Mouse (Mus musculus) MEL (cell line): ENCODE measurements around the gene Wdr48. TPM values are rescaled to one million over a fixed set of nuclear protein-coding genes. Genes with fewer than 3 reads are reported as not detected.

ENCODE experiments used
- DNase-seq: peaks from one replicate; pipeline ENCODE4 v3.0.0; 2011; ENCODE audit warnings: low read depth, low spot score
- H3K27ac ChIP-seq: 2 replicates; pipeline ENCODE4 v1.5.1; 2012; ENCODE audit warnings: low read depth, mild to moderate bottlenecking, control low read depth, low read length, moderate library complexity; ENCODE audit not compliant: control insufficient read depth
- H3K27me3 ChIP-seq, 2 experiments: fragments of 150-350 bp in 1 of 2; sonication (generic) in 1 of 2; 2 replicates each; pipeline ENCODE4 v1.6.1; 2012; ENCODE audit warnings: low read length in 2 of 2, mild to moderate bottlenecking in 2 of 2, improper control_type of control experiment in 1 of 2, moderate library complexity in 1 of 2; ENCODE audit not compliant: insufficient read depth in 2 of 2, control insufficient read depth in 1 of 2
- H3K36me3 ChIP-seq, 2 experiments: 2 replicates each; pipeline ENCODE4 v1.6.1; 2012 to 2014; ENCODE audit warnings: low read length in 2 of 2, improper control_type of control experiment in 1 of 2, inconsistent platforms in 1 of 2, mild to moderate bottlenecking in 1 of 2; ENCODE audit not compliant: insufficient read depth in 2 of 2, control insufficient read depth in 1 of 2
- H3K4me1 ChIP-seq, 2 experiments: fragments of 150-350 bp in 1 of 2; sonication (generic) in 1 of 2; 2 replicates each; pipeline ENCODE4 v1.6.1; 2012; ENCODE audit warnings: low read length in 2 of 2, improper control_type of control experiment in 1 of 2, mild to moderate bottlenecking in 1 of 2; ENCODE audit not compliant: insufficient read depth in 2 of 2, control insufficient read depth in 1 of 2
- H3K4me3 ChIP-seq, 2 experiments: fragments of 150-350 bp in 1 of 2; sonication (generic) in 1 of 2; 2 replicates each; pipeline ENCODE4 v1.5.1; 2012; ENCODE audit warnings: low read depth in 2 of 2, low read length in 2 of 2, mild to moderate bottlenecking in 2 of 2, moderate library complexity in 2 of 2, control low read depth in 1 of 2, improper control_type of control experiment in 1 of 2; ENCODE audit not compliant: control insufficient read depth in 1 of 2, insufficient read depth in 1 of 2
- H3K79me2 ChIP-seq: 2 replicates; pipeline ENCODE4 v1.6.1; 2012; ENCODE audit warnings: mild to moderate bottlenecking, low read length, moderate library complexity; ENCODE audit not compliant: control insufficient read depth, poor library complexity, insufficient read depth
- H3K9ac ChIP-seq: 2 replicates; pipeline ENCODE4 v1.6.1; 2012; ENCODE audit warnings: low read depth, mild to moderate bottlenecking, control low read depth, low read length, moderate library complexity; ENCODE audit not compliant: control insufficient read depth, poor library complexity, severe bottlenecking
- H3K9me3 ChIP-seq: fragments of 150-350 bp; sonication (generic); replicated peaks from 2 replicates; pipeline ENCODE4 v1.6.1; 2012; ENCODE audit warnings: mild to moderate bottlenecking, low read length, improper control_type of control experiment, moderate library complexity; ENCODE audit not compliant: insufficient read depth
- CHD1 ChIP-seq: IDR thresholded peaks from 2 replicates; pipeline ENCODE4 v1.6.1; 2012; ENCODE audit warnings: low read depth, mild to moderate bottlenecking, inconsistent platforms, low read length, improper control_type of control experiment
- ELF1 ChIP-seq: IDR thresholded peaks from 2 replicates; pipeline ENCODE4 v1.6.1; 2014; ENCODE audit warnings: low read depth, mild to moderate bottlenecking, inconsistent platforms, low read length, improper control_type of control experiment, moderate library complexity
- EP300 ChIP-seq, 2 experiments: IDR thresholded peaks; 2 replicates each; pipeline ENCODE4 v1.6.1; 2011; ENCODE audit warnings: improper control_type of control experiment in 2 of 2, low read length in 2 of 2, low read depth in 1 of 2, mild to moderate bottlenecking in 1 of 2
- ETS1 ChIP-seq: IDR thresholded peaks from 2 replicates; pipeline ENCODE4 v1.6.1; 2012; ENCODE audit warnings: low read depth, mild to moderate bottlenecking, inconsistent platforms, low read length, improper control_type of control experiment, moderate library complexity
- GATA1 ChIP-seq: IDR thresholded peaks from 2 replicates; pipeline ENCODE4 v1.6.1; 2011; ENCODE audit warnings: low read depth, low read length, improper control_type of control experiment
- HCFC1 ChIP-seq: IDR thresholded peaks from 2 replicates; pipeline ENCODE4 v1.6.1; 2012; ENCODE audit warnings: low read depth, mild to moderate bottlenecking, inconsistent platforms, low read length, improper control_type of control experiment, moderate library complexity
- JUND ChIP-seq: IDR thresholded peaks from 2 replicates; pipeline ENCODE4 v1.6.1; 2011; ENCODE audit warnings: low read depth, mild to moderate bottlenecking, improper control_type of control experiment, low read length
- KAT2A ChIP-seq: conservative IDR thresholded peaks from 2 replicates; pipeline ENCODE4 v1.6.1; 2012; ENCODE audit warnings: low read depth, low read length, improper control_type of control experiment, inconsistent platforms
- MAFK ChIP-seq: IDR thresholded peaks from 2 replicates; pipeline ENCODE4 v1.6.1; 2011; ENCODE audit warnings: low read depth, mild to moderate bottlenecking, low read length, improper control_type of control experiment, borderline replicate concordance
- MAX ChIP-seq: IDR thresholded peaks from 2 replicates; pipeline ENCODE4 v1.6.1; 2011; ENCODE audit warnings: low read length, improper control_type of control experiment
- MEF2A ChIP-seq: IDR thresholded peaks from 2 replicates; pipeline ENCODE4 v1.6.1; 2014; ENCODE audit warnings: low read depth, mild to moderate bottlenecking, inconsistent platforms, low read length, improper control_type of control experiment; ENCODE audit not compliant: poor library complexity, insufficient replicate concordance, severe bottlenecking; ENCODE audit errors: extremely low read depth
- MXI1 ChIP-seq: IDR thresholded peaks from 2 replicates; pipeline ENCODE4 v1.6.1; 2011; ENCODE audit warnings: mild to moderate bottlenecking, low read depth, low read length, improper control_type of control experiment
- MYC ChIP-seq: IDR thresholded peaks from 2 replicates; pipeline ENCODE4 v1.6.1; 2011; ENCODE audit warnings: low read depth, mild to moderate bottlenecking, low read length, improper control_type of control experiment, moderate library complexity
- NELFE ChIP-seq: IDR thresholded peaks from 2 replicates; pipeline ENCODE4 v1.6.1; 2011; ENCODE audit warnings: low read depth, low read length, improper control_type of control experiment
- NRF1 ChIP-seq: IDR thresholded peaks from 2 replicates; pipeline ENCODE4 v1.6.1; 2014; ENCODE audit warnings: low read depth, mild to moderate bottlenecking, inconsistent platforms, low read length, improper control_type of control experiment, moderate library complexity; ENCODE audit not compliant: poor library complexity, insufficient read depth, severe bottlenecking
- POLR2A ChIP-seq, 2 experiments: IDR thresholded peaks; 2 replicates each; pipeline ENCODE4 v1.6.1; 2011 to 2012; ENCODE audit warnings: low read length in 2 of 2, mild to moderate bottlenecking in 2 of 2, control low read depth in 1 of 2, improper control_type of control experiment in 1 of 2, low read depth in 1 of 2, moderate library complexity in 1 of 2; ENCODE audit not compliant: control insufficient read depth in 1 of 2, insufficient read depth in 1 of 2, poor library complexity in 1 of 2
- POLR2AphosphoS2 ChIP-seq: IDR thresholded peaks from 2 replicates; pipeline ENCODE4 v1.6.1; 2011; ENCODE audit warnings: low read length, improper control_type of control experiment
- POLR2AphosphoS5 ChIP-seq: IDR thresholded peaks from 2 replicates; pipeline ENCODE4 v1.6.1; 2012; ENCODE audit warnings: low read depth, borderline replicate concordance, mild to moderate bottlenecking, inconsistent platforms, low read length, moderate library complexity, mixed read lengths
- RCOR1 ChIP-seq: IDR thresholded peaks from 2 replicates; pipeline ENCODE4 v1.6.1; 2012; ENCODE audit warnings: low read depth, mild to moderate bottlenecking, inconsistent platforms, low read length, improper control_type of control experiment
- SIN3A ChIP-seq: IDR thresholded peaks from 2 replicates; pipeline ENCODE4 v1.6.1; 2012; ENCODE audit warnings: low read length, improper control_type of control experiment, inconsistent platforms
- TAL1 ChIP-seq: IDR thresholded peaks from 2 replicates; pipeline ENCODE4 v1.6.1; 2012; ENCODE audit warnings: mild to moderate bottlenecking, inconsistent platforms, low read length, moderate library complexity, mixed read lengths
- TBP ChIP-seq: IDR thresholded peaks from 2 replicates; pipeline ENCODE4 v1.8.0; 2011; ENCODE audit warnings: low read depth, low read length, improper control_type of control experiment
- TCF12 ChIP-seq: IDR thresholded peaks from 2 replicates; pipeline ENCODE4 v1.6.1; 2014; ENCODE audit warnings: low read depth, mild to moderate bottlenecking, inconsistent platforms, low read length, improper control_type of control experiment, moderate library complexity
- UBTF ChIP-seq: IDR thresholded peaks from 2 replicates; pipeline ENCODE4 v1.6.1; 2012; ENCODE audit warnings: low read depth, mild to moderate bottlenecking, inconsistent platforms, low read length, improper control_type of control experiment, moderate library complexity, borderline replicate concordance; ENCODE audit not compliant: insufficient read depth
- USF1 ChIP-seq: IDR thresholded peaks from 2 replicates; pipeline ENCODE4 v1.6.1; 2014; ENCODE audit warnings: low read depth, mild to moderate bottlenecking, inconsistent platforms, low read length, improper control_type of control experiment, moderate library complexity
- USF2 ChIP-seq, 2 experiments: IDR thresholded peaks; 2 replicates each; pipeline ENCODE4 v1.6.1; 2011 to 2012; ENCODE audit warnings: improper control_type of control experiment in 2 of 2, low read length in 2 of 2, borderline replicate concordance in 1 of 2, inconsistent platforms in 1 of 2, low read depth in 1 of 2, mild to moderate bottlenecking in 1 of 2; ENCODE audit not compliant: insufficient read depth in 1 of 2
- ZC3H11A ChIP-seq: IDR thresholded peaks from 2 replicates; pipeline ENCODE4 v1.6.1; 2012; ENCODE audit warnings: low read depth, mild to moderate bottlenecking, inconsistent platforms, low read length, improper control_type of control experiment
- ZMIZ1 ChIP-seq: IDR thresholded peaks from 2 replicates; pipeline ENCODE4 v1.6.1; 2012; ENCODE audit warnings: low read depth, mild to moderate bottlenecking, inconsistent platforms, low read length, improper control_type of control experiment, moderate library complexity
- ZNF384 ChIP-seq: IDR thresholded peaks from 2 replicates; pipeline ENCODE4 v1.6.1; 2012; ENCODE audit warnings: low read depth, mild to moderate bottlenecking, inconsistent platforms, low read length, improper control_type of control experiment
- polyA plus RNA-seq, 2 experiments: library from polyadenylated mRNA; stranded (reverse) in 1 of 2; unstranded in 1 of 2; fragments of >175 nt in 1 of 2; fragments of >200 nt in 1 of 2; gene quantifications; 2 replicates each; pipeline versions ENCODE4 v1.2.1 to v1.2.4; 2012; ENCODE audit warnings: low replicate concordance in 2 of 2, low read depth in 1 of 2; ENCODE audit not compliant: insufficient read length in 2 of 2, insufficient read depth in 1 of 2, missing spikeins in 1 of 2
- total RNA-seq: library from RNA; depleted of rRNA; stranded (reverse); fragments of 300-350 nt; gene quantifications from 2 replicates; pipeline ENCODE4 v1.2.3, GENCODE M21; 2012

Wdr48 gene
- total and polyA plus RNA-seq, 3 experiments = 31.0 to 40.5 TPM; not detected in 1

DNA sequence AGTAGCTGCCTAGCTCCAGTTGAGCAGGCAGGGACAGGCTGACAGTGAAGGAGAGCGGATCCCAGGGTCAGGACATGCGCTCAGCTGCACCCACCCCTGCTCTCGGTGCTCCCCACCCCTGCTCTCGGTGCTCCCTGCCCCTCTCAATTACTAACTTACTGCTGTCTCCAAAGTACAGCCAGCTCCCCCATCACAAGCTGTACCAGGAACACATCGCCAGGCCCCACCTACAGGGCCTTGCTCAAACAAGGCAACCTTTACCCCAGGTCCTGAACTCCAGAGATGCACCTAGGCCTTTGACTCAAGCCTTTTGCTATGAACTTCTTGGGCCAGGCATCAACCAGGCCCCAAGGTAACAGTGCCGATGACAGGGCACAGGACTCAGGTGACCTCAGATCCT is 39.0 kb downstream of the Wdr48 start:
- no peak overlapping the region for H3K4me3 ChIP-seq
- H3K36me3 ChIP-seq = peaks cover 0 to 3% of the 10 kb centered on the region in 2 experiments; a peak in 3 of 4 replicates
- no peak overlapping the region for H3K27ac ChIP-seq
- TF ChIP-seq RCOR1 = no peak
- TF ChIP-seq NELFE = no peak
- TF ChIP-seq EP300 (IDR thresholded peaks at IDR 0.05; ENCODE audit: low read depth in 1 of 2, low read length in 2 of 2) = no peak
- TF ChIP-seq ELF1 = no peak
- TF ChIP-seq CHD1 = no peak
- no peak for TF ChIP-seq ETS1
- TF ChIP-seq HCFC1 = no peak
- H3K4me1 ChIP-seq = peaks cover 0 to 10% of the 10 kb centered on the region in 2 experiments; a peak in 2 of 4 replicates
- DNase-seq = no peak
- peaks cover 12% of the 10 kb centered on the region for H3K79me2 ChIP-seq
- H3K9ac ChIP-seq = no peak overlapping the region
- H3K27me3 ChIP-seq = no peaks in the 10 kb centered on the region
- H3K9me3 ChIP-seq = no peaks in the 10 kb centered on the region

- H3K27ac ChIP-seq = peak within 1 kb of the TSS; percentile 13
- peak within 1 kb of the TSS; percentile 75 for H3K9ac ChIP-seq
- DNase-seq = peak; percentile 92
- H3K79me2 ChIP-seq = peaks cover 12% of the 10 kb centered on the region
- peaks cover 0 to 3% of the 10 kb centered on the region in 2 experiments; a peak in 3 of 4 replicates for H3K36me3 ChIP-seq
- peak within 1 kb of the TSS; percentile 77 to 84 for H3K4me3 ChIP-seq
- H3K9me3 ChIP-seq = no peaks in the 10 kb centered on the region
- peaks cover 0 to 10% of the 10 kb centered on the region in 2 experiments; a peak in 2 of 4 replicates for H3K4me1 ChIP-seq
- H3K27me3 ChIP-seq = no peaks in the 10 kb centered on the region
- TF ChIP-seq ETS1 (no peak), POLR2AphosphoS5 (no peak), POLR2AphosphoS2 (peak; percentile 77), ZMIZ1 (peak; percentile 77; the same call in 1 of the 2 replicates), ZNF384 (no peak), GATA1 (no peak), TCF12 (peak; percentile 43; the same call in 1 of the 2 replicates), TAL1 (no peak), NELFE (peak; percentile 83), UBTF (no peak), ZC3H11A (no peak), JUND (no peak), MYC (peak; percentile 53; the same call in 1 of the 2 replicates), CHD1 (no peak), USF2 (IDR thresholded peaks at IDR 0.05; ENCODE audit: borderline replicate concordance in 1 of 2, insufficient read depth in 1 of 2, low read depth in 1 of 2, low read length in 2 of 2) (peak; percentile 67 to 85; a peak in 3 of 4 replicates), USF1 (peak; percentile 98), MAFK (no peak), KAT2A (no peak), NRF1 (no peak), TBP (no peak), POLR2A (IDR thresholded peaks at IDR 0.05; ENCODE audit: control insufficient read depth in 1 of 2, insufficient read depth in 1 of 2, low read depth in 1 of 2, low read length in 2 of 2, poor library complexity in 1 of 2) (peak; percentile 70 to 86), MXI1 (peak; percentile 96), MEF2A (no peak), MAX (peak; percentile 97), HCFC1 (peak; percentile 74), SIN3A (peak; percentile 99)
Measured at GRCm38 (mm10) chr9:119937005-119937773, 42.5 kb downstream of the Wdr48 start, which contains the start of the genes Gorasp1 and Ttc21a. Gorasp1 (minus strand) TSS chr9:119937565. Ttc21a (plus strand) TSS chr9:119937606.
